Mouse (Mus musculus): ENCODE results near the gene Susd3.

The Susd3 gene

DNA sequence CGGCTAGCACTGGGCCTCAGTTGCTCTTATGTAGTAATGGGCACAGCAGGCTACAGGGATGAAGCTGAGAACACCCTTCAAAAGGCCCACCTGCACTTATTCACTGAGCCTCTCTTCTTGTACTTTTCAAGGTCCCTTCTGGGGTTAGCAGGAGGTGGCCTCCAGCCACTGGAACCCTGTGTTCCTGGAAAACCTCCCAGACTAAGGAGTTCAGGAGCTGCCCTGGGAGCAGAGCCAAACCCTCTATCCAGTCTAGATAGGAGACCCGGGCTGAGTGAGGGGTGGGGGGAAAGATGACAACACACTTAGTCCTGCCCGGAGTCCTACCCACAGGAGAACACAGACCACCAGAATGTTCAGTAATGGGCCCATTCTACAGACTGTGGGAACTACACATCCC is 2.5 kb downstream of the Susd3 start:
- DNase-seq: no peak

DNA sequence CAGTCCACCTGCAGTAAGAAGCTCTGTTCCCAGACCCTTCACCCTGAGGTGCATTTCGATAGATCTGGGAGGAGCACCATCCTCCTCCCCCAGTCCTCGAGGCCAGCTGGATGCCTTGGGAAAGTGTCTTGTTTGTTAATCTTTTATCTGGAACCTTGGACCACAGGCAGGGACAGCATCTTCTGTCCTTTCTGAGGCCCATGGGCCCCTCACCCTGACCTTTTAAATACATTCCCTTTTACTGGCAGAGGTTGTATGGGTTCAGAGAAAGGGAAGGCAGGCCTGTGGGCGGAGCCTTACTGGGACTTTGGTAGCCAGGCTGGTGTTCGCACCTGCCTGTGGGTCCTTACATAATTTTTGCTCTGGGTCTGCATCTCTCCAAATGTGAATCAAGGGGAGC is 3.3 kb downstream of the Susd3 start:
- DNase-seq: no peak

DNA sequence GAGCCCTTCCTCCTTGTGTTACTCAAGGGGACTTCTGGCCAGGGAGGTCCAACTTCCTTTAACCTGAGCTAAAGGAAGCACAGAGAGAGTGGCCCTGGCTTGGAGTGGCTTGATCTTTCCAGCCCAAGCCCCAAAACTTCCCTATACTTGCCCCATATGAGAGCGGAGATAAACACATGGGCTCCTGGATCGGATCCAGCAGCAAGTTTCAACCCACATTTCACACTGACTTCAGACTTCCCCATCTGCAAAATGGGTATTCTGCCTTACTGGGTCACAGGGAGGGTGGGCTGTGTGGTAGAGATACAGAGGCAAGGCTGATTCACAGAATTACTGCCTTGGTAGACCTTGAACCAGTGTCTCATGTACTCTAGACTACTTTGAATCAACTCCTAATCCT is 5.0 kb downstream of the Susd3 start:
- DNase-seq: no peak

DNA sequence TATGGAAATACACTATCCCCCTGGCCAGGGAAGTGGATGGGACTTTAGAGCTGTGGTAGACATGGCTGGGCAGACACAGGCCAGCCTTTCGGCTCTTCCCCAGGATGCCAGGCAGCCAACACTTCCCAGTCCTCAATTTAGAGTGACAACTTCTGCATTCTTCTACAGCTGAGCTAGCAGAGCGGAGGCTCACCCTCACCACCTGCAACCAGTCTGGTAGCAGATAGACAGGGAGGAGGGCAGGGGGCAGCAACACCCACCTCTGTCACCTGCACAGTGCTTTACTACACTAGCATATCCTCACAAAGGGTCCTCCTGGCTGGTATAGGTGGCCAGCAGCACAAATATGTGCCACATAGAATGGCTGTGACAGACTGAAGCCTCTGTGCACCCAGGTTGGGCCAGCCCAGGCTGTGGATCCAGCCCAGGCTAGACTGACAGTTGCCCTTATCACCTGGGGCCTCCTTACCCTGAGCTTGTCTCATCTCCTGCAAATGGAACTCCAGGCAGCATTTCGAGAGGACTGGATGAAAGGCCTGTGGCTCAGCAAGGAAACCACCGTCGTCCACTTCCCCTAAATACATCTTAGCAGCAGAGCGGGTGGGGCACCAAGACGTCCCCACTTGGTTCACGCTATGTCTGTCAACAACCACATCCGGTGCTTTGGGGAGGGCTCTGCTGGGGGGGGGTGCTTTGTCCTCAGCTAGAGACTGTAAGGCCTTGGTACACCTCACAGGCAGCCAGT is 6.0 kb downstream of the Susd3 start:
- no peak for DNase-seq

DNA sequence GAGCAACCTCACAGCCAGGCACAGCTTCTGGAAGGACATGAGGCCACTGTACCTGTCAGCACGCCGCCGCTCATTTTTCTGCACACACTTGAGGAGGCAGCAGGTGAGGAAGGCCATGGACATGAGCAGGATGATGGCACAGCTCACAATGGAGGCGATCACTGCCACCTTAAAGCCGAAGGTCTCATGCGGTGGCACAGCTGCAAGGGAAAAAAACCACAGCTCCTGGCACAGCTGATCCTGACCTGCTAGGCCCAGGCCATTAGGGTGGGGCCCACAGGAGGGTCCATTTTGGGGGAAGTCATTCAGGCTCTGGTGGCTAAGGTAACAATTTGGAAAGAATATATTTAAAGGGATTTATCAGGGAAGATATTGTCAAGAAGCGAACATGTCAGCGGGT is 9.8 kb downstream of the Susd3 start:
- no peak for DNase-seq

DNA sequence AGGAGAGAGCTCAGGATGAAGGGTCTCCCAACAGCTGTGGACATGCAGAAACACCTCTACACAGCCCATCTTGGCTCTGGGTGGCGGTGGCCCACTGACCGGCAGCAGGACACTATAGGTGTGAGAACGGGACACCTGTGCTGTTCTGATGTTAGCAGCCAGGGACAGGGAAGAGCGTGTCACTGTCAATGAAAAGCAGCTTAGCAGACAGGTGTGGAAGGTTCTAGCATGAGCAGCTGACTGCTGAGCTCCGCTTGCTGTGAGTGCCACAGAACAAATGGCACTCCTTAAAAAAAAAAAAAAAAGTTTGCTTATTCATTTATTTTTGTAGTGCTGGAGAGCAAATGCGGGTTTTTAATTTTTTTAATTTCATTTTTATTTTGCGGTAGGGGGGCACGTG is 10.9 kb downstream of the Susd3 start:
- DNase-seq: no peak

DNA sequence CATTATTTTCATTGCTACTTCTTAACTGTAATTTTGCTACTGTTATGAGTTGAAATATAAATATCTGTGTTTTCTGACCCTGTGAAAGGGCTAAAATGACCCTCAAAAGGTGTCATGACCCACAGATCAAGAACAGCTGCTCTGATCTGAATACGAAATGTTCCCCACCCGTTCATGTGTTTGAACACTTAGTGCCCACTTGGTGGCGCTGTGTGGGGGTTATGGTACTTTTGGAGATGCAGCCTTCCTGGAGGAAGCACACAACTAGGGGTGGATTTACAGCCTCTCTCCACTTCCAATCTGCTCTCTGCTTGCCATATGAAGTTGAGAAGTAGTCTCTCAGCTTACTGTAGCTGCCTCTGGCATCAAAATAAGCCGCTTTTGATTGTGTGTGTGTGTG is 13.8 kb downstream of the Susd3 start:
- no peak for DNase-seq

DNA sequence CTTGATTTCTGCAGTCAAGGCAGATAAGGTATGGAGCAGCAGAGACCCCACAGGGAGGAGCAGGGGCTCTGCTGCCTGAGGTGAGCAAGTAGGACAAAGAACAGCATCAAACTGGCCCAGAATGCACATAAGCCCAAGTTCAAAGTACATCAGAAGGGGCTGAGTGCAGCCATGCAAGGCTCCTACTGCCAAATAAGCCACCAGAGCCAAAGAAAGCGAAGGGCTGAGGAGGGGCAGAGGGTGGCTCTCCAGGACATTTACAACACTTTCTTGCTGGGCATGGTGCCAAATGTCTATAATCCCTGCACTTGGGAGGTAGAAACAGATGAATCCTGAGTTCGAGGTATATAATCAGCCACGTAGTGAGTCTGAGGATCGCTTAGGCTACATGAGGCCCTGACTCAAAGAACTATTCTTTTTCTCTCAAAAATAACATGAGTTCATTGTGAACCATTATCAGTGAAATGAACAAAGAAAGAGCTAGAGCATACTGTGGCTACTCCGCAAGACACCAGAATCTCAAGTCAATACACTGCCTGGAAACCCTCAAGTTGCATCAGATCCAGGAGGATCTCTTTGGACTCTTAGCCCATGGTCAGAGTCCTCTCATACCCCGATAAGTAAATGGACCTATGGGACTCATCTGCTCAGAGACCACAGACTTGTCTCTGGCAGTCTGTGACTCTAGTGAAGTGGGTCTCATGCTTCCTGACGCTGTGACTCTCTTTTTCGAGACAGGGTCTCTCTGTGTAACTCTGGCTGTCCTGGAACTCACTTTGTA is 14.5 kb downstream of the Susd3 start:
- DNase-seq: no peak

DNA sequence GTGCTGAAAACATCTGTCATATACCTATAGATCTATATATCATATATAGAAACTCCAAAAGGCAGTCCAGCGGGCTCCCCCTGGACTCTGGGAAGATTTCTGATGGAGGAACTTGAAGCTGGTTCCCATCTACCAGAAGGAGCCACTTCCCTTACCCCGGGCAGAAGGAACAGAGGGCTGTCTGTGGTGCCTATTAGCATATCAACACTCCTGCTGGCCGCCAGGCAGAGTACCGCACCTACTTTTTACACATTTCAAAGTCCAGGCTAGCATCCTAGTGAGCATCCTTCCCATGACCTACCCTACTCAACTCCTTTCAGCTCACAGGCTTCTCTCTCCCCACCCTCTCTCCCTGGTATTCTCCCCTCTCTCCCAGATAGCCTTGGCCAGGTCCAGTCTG is 22.9 kb downstream of the Susd3 start:
- DNase-seq: no peak

DNA sequence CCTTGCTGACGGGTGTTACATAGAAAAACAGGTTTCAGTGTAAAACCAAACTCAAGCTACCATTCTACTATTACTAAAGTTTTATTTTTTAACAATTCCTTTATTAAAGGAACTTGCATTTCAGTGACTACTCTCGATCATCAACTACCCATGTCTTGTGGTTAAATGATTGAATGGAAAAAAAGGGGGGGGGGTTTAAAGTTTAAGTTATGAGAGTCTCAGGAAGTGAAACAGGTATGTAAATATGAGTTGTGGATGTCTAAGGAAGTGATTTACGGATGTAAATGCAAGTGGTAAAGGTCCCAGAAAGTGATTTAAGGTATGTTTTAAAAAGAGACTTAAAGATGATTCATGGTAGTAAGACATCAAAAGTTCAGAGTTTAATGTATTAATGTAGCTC is 23.3 kb downstream of the Susd3 start:
- DNase-seq: no peak

DNA sequence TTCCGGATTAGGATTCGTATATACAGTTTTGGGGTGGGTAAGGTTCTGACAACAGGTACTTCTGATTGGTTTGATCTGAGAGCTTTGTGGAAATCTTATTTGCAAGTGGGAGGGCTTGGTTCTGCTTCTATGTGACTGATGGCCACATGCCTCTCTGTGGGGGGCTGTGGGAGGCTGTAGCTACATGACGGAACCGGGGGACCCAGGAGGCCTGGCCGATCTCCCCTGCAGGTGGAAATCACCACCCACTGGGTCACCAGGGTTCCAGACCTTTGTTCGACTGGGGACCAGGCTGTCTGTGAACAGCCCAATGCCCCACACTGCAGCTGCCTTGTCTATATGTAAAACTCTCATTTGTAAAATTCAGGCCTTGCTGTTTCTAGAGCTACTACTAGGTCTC is 23.8 kb downstream of the Susd3 start:
- no peak for DNase-seq

DNA sequence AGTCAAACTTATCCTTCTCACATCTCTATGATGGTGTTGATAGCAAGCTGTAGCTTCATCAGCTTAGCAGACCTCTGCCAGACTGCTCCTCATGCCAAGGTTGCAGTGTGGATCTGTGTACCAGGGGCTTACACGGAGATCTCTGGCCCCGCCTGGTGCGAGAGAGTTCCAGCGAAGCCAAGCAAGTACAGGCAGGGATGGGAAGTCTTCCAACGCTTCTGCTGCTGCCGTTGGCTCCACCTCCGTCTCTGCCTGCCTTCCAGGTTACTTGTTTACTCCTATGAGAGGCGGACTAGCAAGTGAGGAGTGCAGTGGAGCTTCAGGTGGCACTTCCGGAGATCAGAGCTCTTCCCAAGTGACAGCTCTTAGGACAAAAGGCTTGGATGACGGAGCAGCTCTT is 24.2 kb downstream of the Susd3 start:
- no peak for DNase-seq

DNA sequence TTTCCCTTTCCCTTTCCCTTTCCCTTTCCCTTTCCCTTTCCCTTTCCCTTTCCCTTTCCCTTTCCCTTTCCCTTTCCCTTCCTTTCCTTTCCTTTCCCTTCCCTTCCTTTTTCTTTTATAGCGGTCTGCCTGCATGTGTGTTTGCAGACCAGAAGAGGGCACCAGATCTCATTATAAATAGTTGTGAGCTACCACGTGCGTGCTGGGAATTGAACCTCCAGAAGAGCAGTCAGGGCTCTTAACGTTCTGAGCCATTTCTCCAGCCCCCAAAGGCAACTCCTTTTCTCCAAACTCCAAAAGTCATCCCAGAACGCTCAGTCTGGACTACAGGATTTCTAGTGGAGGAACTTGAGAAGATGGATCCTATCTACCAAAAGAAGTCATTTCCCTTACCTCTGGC is 27.6 kb downstream of the Susd3 start:
- no peak for DNase-seq

DNA sequence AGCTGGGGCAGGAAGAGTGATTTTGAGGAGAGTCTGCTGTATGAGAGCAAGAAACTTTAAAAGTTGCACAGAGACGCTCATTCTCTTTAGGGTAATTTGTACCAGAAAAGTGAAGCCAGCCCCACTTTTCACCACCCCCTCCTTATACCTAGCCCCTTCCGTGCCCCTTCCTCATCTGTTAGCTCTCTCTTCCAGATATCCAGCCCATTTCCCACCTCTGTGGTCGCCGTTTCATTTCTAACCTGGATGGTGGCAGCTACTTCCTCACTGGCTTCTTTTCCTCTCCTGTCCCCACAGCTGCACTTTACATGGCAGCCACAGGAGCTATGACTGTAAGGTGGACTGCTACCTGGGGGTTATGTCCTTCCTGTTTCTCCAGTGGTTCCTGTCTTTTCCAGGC is 29.1 kb downstream of the Susd3 start:
- no peak for DNase-seq

DNA sequence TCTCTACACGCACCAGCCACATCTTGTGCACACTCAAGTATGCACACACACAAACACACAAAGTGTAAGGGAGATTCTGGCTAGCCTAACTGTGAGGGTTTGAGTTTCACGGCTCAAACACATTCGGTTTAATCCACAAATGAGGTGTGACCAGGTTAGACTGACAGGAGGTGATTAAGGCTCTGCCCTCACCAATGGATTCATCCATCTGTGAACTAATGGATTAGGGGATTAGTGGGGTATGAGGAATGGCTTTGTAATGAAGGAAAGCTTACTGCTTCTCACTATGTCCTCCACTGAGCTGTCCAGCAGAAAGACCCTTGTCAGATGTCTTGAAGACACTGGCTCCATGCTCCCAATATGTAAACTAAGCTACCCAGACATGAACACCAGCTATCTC is 29.9 kb downstream of the Susd3 start:
- DNase-seq: peak; percentile 81

DNA sequence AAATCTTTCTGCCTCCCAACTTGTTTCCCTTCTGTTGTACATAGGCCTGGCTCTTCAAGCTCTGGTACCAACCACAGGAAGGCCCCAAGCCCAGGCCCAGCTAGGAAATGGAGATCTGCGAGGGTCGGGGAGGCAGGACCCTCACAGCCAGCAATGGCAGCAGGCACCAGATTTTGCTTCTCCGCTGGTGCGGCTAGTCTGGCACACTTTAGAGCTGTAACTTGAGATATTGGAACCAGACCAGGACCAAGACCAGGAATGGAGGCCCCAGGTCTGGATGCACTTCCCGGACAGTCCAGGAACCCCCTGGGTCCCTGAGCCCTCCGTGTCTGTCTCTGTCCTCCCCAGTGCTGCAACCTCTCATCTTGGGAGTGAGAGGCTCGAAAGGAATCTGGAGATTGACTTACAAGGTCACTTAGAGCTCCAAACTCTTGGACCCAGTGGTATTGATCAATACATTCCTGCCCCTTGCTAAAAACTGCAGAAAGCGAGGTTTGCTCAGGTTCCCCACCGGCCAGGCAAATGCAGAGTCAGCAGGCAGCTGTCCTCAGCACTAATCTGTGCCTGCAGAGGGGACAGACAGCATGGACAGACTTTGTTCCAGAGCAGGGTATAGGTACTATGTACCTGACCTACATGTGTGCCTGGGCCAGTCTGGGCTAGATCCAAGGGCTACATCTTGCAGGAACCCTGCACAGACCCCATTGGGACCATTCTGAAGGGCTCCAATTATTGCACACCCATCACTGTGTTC is 31.5 kb downstream of the Susd3 start:
- DNase-seq: no peak

DNA sequence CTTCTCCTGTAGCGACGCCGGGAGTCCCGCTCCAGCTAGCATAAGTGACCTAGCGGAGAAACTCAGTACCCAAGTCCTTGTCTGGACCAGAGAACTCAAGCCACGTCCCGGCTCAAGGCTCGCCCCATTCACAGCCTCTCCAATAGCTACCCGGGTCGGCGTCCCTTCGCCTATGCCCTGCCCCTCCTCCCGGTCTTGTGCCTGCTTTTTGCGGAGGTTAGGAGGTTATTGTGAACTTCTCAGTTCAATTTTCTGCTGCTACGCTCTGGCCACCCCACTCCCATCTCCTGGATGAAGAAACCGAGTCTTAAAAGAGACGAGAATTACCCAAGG is 32.3 kb downstream of the Susd3 start:
- DNase-seq: no peak

DNA sequence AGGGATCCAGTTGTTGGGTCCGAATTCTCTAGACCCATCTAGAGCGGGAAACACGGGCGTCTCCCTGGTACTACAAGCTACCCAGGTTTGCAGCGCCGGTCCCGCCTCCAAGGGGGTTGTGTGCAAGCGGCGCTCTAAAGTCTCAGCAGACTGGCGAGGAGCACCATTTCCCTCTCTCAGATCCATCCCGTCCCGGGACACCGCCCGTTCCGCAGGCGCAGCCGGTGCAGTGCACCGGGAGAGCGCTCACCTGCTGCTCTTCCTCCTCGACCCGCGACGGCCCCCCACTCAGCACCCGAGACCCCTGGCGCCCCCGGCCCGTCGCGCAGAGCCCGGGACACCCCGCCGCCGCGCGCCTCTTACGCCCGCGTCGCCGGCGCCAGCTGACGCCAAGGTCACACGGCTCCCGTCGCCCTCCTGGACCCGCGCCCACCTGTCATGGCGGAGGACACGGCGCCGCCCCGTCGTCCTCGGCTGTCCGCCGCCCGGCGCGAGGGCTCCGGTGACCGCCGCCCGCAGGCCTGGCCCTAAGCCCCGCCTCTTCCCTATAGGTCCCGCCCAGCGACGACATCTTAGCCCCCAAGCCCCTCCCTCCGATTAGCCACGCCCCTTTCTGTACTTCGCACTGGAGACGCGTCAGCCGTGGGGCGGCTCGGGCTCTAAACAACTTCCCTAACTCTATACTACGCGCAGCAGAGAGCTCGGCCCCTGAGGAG is 32.8 kb downstream of the Susd3 start, which contains the start of gene Card19:
Gene Card19, minus strand, starts transcription at position 534 of the 716 bp plus-strand sequence.
- DNase-seq: peak; percentile 95

DNA sequence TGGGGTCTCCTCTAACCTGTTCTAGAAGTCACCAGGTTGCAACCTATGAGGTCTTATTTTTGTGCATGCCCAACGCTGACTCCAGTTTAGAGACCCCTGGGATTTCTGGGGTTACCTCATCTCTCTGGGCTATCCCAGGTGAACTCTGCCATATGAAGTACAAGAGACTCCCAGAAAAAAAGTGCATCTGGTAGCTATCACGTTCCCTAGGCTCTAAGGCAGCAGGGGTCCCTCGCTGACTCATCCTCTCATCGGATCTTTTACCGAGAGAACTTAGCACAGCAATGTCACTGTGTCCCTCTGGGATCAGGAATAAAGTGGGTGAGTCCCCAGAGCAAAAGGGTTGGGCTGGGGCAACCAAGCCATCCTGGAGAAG is 33.4 kb downstream of the Susd3 start:
- DNase-seq: no peak

DNA sequence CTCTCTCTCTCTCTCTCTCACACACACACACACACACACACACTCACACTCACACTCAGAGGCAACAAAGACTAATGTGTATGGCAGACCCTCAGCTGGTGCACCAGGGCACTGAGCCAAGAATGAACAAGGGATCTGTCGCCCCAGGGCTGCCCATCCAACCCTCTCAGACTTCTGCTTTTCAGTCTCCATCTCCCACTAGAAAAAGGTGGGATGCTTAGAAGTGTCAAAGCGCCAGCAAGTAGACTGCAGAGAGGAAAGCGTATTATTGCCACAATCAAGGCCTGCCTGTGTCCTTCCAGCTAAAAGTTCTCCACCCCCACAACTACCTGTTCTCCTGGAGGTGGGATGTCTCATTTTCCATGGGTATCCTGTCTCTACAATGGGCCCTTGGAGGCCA is 34.1 kb downstream of the Susd3 start:
- DNase-seq: peak; percentile 55

DNA sequence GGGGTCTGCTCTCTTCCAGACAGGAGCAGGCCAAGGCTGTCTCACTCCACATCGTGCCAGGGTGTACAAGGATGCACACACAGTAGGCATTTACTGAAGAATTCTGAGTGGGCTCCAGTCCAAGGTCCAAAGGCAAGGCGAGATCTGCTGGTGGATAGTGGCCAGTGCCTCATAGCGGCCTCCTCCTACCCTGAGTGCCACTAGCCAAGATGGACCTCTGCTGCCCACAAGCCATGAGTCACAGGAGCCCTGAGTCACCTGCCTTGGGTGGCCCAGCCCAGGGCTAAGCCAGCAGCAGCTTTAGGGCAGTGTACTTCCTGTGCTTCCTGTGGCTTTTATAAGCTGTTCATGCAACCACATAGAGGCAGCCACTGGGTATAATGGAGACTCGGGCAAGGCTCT is 35.0 kb downstream of the Susd3 start:
- no peak for DNase-seq

DNA sequence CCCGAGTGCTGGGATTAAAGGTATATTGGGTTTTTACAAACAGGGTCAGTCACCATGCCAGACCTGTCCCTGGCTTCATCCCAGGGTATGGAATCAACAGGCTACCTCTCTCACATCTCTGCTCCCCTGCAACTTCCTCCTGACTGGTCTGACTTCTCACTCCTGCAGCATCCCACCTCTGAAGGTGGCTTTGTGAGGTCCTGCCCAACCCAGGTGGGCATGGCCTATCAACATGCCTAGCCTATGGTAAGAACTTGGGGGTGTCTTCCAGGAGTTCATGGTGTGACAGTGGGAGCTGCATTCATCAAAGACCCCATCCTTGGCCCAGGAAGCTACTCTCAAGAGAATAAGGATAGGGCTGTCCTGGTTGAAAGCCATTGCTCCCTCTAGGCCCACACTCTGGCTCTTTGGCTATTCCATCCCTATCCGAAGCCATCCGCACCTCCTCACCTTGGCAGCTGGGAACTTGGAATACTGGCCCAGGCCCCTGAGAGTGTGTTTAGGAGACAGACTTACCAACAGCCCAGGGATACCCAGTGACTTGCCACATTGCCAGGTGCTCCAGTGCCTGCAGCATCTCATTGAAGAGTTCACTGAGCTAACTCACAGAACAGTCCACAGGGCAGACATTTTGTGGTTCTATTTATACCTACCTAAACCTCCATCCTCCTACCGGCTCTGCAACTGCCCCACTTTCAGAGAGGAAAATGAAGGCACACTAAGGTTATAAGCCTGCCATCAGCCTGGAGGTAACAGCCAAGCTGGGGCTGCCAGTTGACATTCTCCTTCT is 35.6 kb downstream of the Susd3 start:
- no peak for DNase-seq

DNA sequence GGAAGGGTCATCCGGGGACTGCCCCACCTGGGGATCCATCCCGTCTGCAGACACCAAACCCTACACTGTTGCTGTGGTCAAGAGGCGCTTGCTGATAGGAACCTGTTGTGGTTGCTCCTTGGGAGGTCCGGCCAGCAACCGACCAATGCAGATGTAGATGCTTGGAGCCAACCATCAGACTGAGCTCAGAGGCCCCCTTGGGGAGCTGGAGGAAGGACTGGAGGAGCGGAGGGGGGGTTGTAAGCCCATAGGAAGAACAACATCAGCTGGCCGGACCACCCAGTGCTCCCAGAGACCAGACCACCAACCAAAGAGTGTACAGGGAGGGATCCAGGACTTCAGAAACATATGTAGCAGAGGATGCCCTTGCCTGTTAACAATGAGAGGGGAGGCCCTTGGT is 39.2 kb downstream of the Susd3 start:
- DNase-seq: peak; percentile 41

Data from retina, postnatal 1 day (tissue).